Mouse (Mus musculus) heart, adult 11 months (tissue): ENCODE measurements at regions not wholly inside any gene's neighbourhood (a gene's known extent, or its start where the extent isn't known, plus 50 kb on each side); places are given as distances from the start of the nearest gene placed in this dataset.

ENCODE experiments used
- DNase-seq: peaks from one replicate; pipeline ENCODE4 v3.0.0; 2022

DNA sequence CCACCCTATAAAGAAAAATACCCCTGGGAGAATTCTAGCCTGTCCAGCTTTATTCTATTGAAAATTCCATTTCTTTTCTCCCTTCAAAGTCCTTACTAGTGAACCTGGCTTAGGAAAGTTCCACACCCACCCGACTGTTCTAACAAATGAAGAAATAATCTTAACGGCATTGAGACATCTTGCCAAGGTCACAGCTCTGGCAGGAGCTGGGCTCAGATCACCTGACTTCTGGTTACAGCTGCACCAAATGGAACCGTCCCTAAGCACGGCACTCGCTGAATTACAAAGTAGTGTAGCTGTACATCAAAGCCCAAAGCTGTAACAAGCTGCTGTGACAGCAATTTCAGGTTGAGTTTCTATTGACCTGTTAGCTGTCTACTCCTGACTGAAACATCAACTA, 74.2 kb upstream of the Gm6657 start:
- peak; percentile 89 for DNase-seq

- peak; percentile 65 for DNase-seq
Measured at GRCm38 (mm10) chr12:78129130-78129845, 64.8 kb upstream of the Gm6657 start.

DNA sequence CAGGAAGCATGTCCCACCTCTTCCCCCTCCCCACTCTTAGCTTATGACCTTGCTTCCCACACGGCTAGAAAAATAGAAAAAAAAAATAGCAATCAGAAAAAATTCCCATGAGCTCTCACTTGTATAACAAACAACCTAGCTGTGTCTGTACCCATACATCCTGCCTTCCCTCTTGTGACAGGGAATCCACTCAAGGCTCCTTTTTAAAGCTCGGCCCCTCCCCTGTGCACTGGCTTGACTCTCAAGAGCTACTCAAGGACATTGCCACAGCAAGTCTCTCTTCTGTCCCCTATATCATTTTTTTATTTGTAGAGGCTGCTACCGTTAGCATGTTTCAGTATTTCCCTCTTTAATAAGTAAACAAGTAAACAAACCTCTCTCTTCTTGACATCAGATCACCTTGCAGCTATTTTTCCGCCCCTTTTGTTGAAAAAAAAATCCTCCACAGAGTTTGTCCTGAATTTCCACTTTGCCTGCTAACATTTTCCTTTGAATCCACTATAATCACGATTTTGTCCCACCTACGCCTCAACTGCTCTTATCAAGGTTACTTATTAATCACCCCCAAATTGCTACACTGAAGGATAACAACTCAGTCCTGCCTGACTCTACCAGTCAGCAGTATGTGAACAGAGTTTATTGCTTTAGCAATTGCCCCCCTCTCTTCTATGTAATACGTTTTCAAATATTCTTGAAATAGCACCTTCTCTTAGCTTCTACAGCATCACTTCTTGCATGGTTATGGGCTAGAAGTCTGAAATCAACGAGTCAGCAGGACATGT, 61.8 kb upstream of the Gm6657 start:
- DNase-seq, result peak; percentile 72

GRCm38 (mm10) chr12:78133341-78133740, 60.7 kb upstream of the Gm6657 start:
- DNase-seq, result peak; percentile 89

- DNase-seq, result peak; percentile 65
Measured at GRCm38 (mm10) chr12:78133984-78134383, 60.1 kb upstream of the Gm6657 start.

DNA sequence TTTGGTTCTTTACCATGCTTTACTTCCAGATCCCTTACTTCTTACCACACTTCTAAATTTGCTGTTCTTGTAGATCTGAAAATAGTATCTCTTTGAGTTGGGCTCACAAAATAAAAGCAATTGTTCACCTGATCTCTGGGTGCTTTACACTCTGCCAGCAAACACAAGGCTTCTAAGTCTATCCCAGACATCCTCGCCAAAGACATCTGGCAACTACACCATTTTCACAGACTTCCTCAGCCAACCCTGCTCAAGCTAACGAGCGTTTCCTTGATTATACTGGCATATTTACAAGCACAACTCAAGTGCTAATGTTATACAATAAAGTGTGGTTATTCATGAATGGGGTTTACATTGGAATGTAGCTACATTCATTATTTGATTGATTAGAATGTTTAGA, 56.8 kb upstream of the Gm6657 start:
- DNase-seq, result peak; percentile 86

- DNase-seq, result peak; percentile 27
Measured at GRCm38 (mm10) chr12:78138467-78138866, 55.6 kb upstream of the Gm6657 start.
